Mouse (Mus musculus) effector memory CD4-positive, alpha-beta T cell, adult 5 months (primary cell): Measurements from ENCODE around the gene 1700030K09Rik. TPM values are rescaled to one million over a fixed set of nuclear protein-coding genes. Genes with fewer than 3 reads are reported as not detected.

ENCODE experiments used
- polyA plus RNA-seq: library from polyadenylated mRNA; unstranded; fragments of 100-300 nt; shearing (Covaris generic); gene quantifications from one replicate; pipeline ENCODE4 v1.2.1, GENCODE M21; 2017

1700030K09Rik gene
- 4.4 TPM for polyA plus RNA-seq

GRCm38 (mm10) chr8:72443338-72443993 is at the start of gene 1700030K09Rik, which contains the start of gene Calr3:
TSS of gene 1700030K09Rik (plus strand) at chr8:72443880.
TSS of gene Calr3 (minus strand) at chr8:72443870.

GRCm38 (mm10) chr8:72421362-72422335 is 22.0 kb upstream of the 1700030K09Rik start, which contains the start of gene Eps15l1:
TSS of gene Eps15l1 (minus strand) at chr8:72421460.

GRCm38 (mm10) chr8:72474826-72475546 is 31.3 kb downstream of the 1700030K09Rik start, which contains the start of gene Cherp:
TSS of gene Cherp (minus strand) at chr8:72475226.

GRCm38 (mm10) chr8:72491680-72492621 is 48.3 kb downstream of the 1700030K09Rik start, which contains the start of gene Slc35e1:
TSS of gene Slc35e1 (minus strand) at chr8:72492614.

Other genes starting within 250 kb of the 1700030K09Rik start
- gene Cib3, start 231.0 kb upstream of the 1700030K09Rik start, polyA plus RNA-seq, result 0.31 TPM
- not detected for gene Gm11034, start 230.2 kb upstream of the 1700030K09Rik start, polyA plus RNA-seq
- 76.8 TPM for gene Fam32a, start 224.2 kb upstream of the 1700030K09Rik start, polyA plus RNA-seq
- 131 TPM for gene Ap1m1, start 203.9 kb upstream of the 1700030K09Rik start, polyA plus RNA-seq
- 2.4 TPM for gene Gm10282, start 138.6 kb upstream of the 1700030K09Rik start, polyA plus RNA-seq
- gene Klf2, start 124.8 kb upstream of the 1700030K09Rik start, polyA plus RNA-seq, result 1,004 TPM
- 40.9 TPM for gene Eps15l1, start 22.4 kb upstream of the 1700030K09Rik start, polyA plus RNA-seq
- 0.97 TPM for gene Calr3, start within 50 bp of the 1700030K09Rik start, polyA plus RNA-seq
- 86.9 TPM for gene Cherp, start 31.3 kb downstream of the 1700030K09Rik start, polyA plus RNA-seq
- gene Slc35e1, start 48.7 kb downstream of the 1700030K09Rik start, polyA plus RNA-seq, result 156 TPM
- gene Med26, start 104.4 kb downstream of the 1700030K09Rik start, polyA plus RNA-seq, result 21.1 TPM
- gene Smim7, start 127.2 kb downstream of the 1700030K09Rik start, polyA plus RNA-seq, result 71.3 TPM
- 1.8 TPM for gene Tmem38a, start 128.2 kb downstream of the 1700030K09Rik start, polyA plus RNA-seq
- gene Nwd1, start 202.8 kb downstream of the 1700030K09Rik start, polyA plus RNA-seq, result 0.12 TPM